Mouse (Mus musculus) right cerebral cortex, adult 2 months (tissue): ENCODE results near the gene 6430548M08Rik.

ENCODE experiments used
- DNase-seq, 2 experiments: peaks; one replicate each; pipeline ENCODE4 v3.0.0; 2021 to 2022; ENCODE audit warnings: low spot score in 2 of 2

6430548M08Rik gene

GRCm38 (mm10) chr8:120184366-120184765 is 70.4 kb downstream of the 6430548M08Rik start:
- DNase-seq = no peak

- DNase-seq = no peak
Observed at GRCm38 (mm10) chr8:120184850-120185792, 71.2 kb downstream of the 6430548M08Rik start.

GRCm38 (mm10) chr8:120186454-120186853 is 72.5 kb downstream of the 6430548M08Rik start:
- DNase-seq = peak in 1 of 2 experiments; percentile 17

- DNase-seq = no peak
Observed at GRCm38 (mm10) chr8:120188510-120188909, 74.6 kb downstream of the 6430548M08Rik start.

- DNase-seq = no peak
Observed at GRCm38 (mm10) chr8:120189440-120189839, 75.5 kb downstream of the 6430548M08Rik start.

- DNase-seq = no peak
Observed at GRCm38 (mm10) chr8:120190107-120190809, 76.3 kb downstream of the 6430548M08Rik start.

GRCm38 (mm10) chr8:120190810-120191413 is 77.0 kb downstream of the 6430548M08Rik start:
- peak; percentile 82 to 84 for DNase-seq

- DNase-seq = no peak
Observed at GRCm38 (mm10) chr8:120191633-120192032, 77.7 kb downstream of the 6430548M08Rik start.

GRCm38 (mm10) chr8:120192118-120192517 is 78.2 kb downstream of the 6430548M08Rik start:
- DNase-seq = no peak

GRCm38 (mm10) chr8:120201351-120201750 is 87.4 kb downstream of the 6430548M08Rik start:
- DNase-seq = no peak

GRCm38 (mm10) chr8:120202546-120202945 is 88.6 kb downstream of the 6430548M08Rik start:
- DNase-seq = no peak

- DNase-seq = no peak
Observed at GRCm38 (mm10) chr8:120204736-120205360, 90.9 kb downstream of the 6430548M08Rik start.

GRCm38 (mm10) chr8:120205916-120206315 is 92.0 kb downstream of the 6430548M08Rik start:
- peak in 1 of 2 experiments; percentile 49 for DNase-seq

GRCm38 (mm10) chr8:120207364-120207763 is 93.4 kb downstream of the 6430548M08Rik start:
- DNase-seq = no peak

- DNase-seq = no peak
Observed at GRCm38 (mm10) chr8:120208113-120208512, 94.2 kb downstream of the 6430548M08Rik start.

- DNase-seq = no peak
Observed at GRCm38 (mm10) chr8:120211345-120211744, 97.4 kb downstream of the 6430548M08Rik start.

GRCm38 (mm10) chr8:120212596-120212995 is 98.6 kb downstream of the 6430548M08Rik start:
- no peak for DNase-seq

GRCm38 (mm10) chr8:120213229-120213628 is 99.3 kb downstream of the 6430548M08Rik start:
- no peak for DNase-seq

- no peak for DNase-seq
Observed at GRCm38 (mm10) chr8:120213939-120214338, 100.0 kb downstream of the 6430548M08Rik start.
